Comparison of ENCODE assay signal across 32 mouse cellular contexts in genomic region chr6:88231821-88232220, GRCm38 (mm10). TPM values are rescaled to one million over a fixed set of nuclear protein-coding genes. Genes with fewer than 3 reads are reported as not detected.
DNase-seq lines count a peak whose midpoint lies in the region; ATAC-seq and TF ChIP-seq lines count a peak whose summit lies in the region.
"Had no signal": no experiment of that assay in that cellular context is flagged by ENCODE, and none has a peak within 500 bp of the region (broad histone marks: within the 10 kb centered on the region; RNA-seq: fewer than 3 reads in every experiment).

No protein-coding gene starts in this region.

- no peak for TF ChIP-seq CTCF in gastrocnemius, adult 2 months (IDR thresholded peaks at IDR 0.05)

- no peak overlapping the region for H3K4me3 ChIP-seq in gastrocnemius, adult 2 months
- H3K4me3 ChIP-seq: embryonic facial prominence, embryonic 12.5 days; embryonic facial prominence, embryonic 15.5 days; heart, embryonic 12.5 days; heart, embryonic 15.5 days; hindbrain, embryonic 10.5 days had no signal

- H3K27ac ChIP-seq in gastrocnemius, adult 2 months, result peak overlapping the region; percentile 46
- H3K27ac ChIP-seq: embryonic facial prominence, embryonic 12.5 days; embryonic facial prominence, embryonic 15.5 days; heart, embryonic 15.5 days; hindbrain, embryonic 10.5 days; hindbrain, embryonic 14.5 days; hindbrain, postnatal 0 days had no signal

- no peak for ATAC-seq in inflammation-experienced regulatory T-cells, adult 6 months
- ATAC-seq: forebrain, embryonic 14.5 days; forebrain, postnatal 0 days; hindbrain, postnatal 0 days; intestine, postnatal 0 days had no signal

- peak; percentile 80 for DNase-seq in gastrocnemius, adult 2 months
- no peak for DNase-seq in gastrocnemius, postnatal 4 days (ENCODE audit: low spot score in 2 of 2)
- peak; percentile 6 for DNase-seq in lung, postnatal 36 days
- no peak for DNase-seq in lung, adult 18-20 months
- DNase-seq in gastrocnemius, postnatal 25 days, result peak; percentile 57
- no peak for DNase-seq in layer of hippocampus, adult 9-11 months
- DNase-seq: adrenal gland, postnatal 10 days; adrenal gland, postnatal 36 days; B cell, adult 2 months; cerebellum, adult 18-20 months; cerebellum, adult 9-10 months; cerebellum, postnatal 14 days; forebrain, postnatal 0 days; heart, adult 18-20 months; heart, postnatal 10 days; heart, postnatal 36 days had no signal

- intact Hi-C loops in gastrocnemius, adult 2 months (cut with DNase I), result no loop called here

RNA-seq across cellular contexts. Expression of gene Dnajb8, which starts 9.8 kb away (rescaled TPM):
- not detected for total RNA-seq in gastrocnemius, adult 2 months (2021)
- total RNA-seq in gastrocnemius, postnatal 4 days (2021), result not detected
- total RNA-seq in gastrocnemius, postnatal 25 days (2021), result not detected
- polyA plus RNA-seq in inflammation-experienced regulatory T-cells, adult 6 months (2017; shearing (Covaris generic)), result not detected
- total RNA-seq: adrenal gland, adult 18-20 months; adrenal gland, postnatal 10 days; adrenal gland, postnatal 36 days; CH12.LX; forebrain, postnatal 0 days; heart, adult 18-20 months; heart, postnatal 10 days; heart, postnatal 36 days; hindbrain, postnatal 0 days; MEL had no signal
- polyA plus RNA-seq: embryonic facial prominence, embryonic 12.5 days; embryonic facial prominence, embryonic 15.5 days; forebrain, embryonic 11.5 days; forebrain, embryonic 14.5 days; forebrain, postnatal 0 days; frontal cortex, adult 2 months; heart, embryonic 12.5 days; heart, embryonic 15.5 days; hindbrain, embryonic 10.5 days; hindbrain, embryonic 14.5 days; hindbrain, postnatal 0 days; intestine, embryonic 14.5 days; intestine, postnatal 0 days had no signal

RNA-seq across cellular contexts. Expression of gene Gata2, which starts 38.1 kb away (rescaled TPM):
- total RNA-seq in gastrocnemius, adult 2 months (2021), result 1 to 10 TPM; 4.4 to 9.9 TPM
- 1 to 10 TPM; 6.2 to 7.9 TPM for total RNA-seq in gastrocnemius, postnatal 4 days (2021)
- total RNA-seq in gastrocnemius, postnatal 25 days (2021), result 1 to 10 TPM; 4.4 to 6.3 TPM
- polyA plus RNA-seq in inflammation-experienced regulatory T-cells, adult 6 months (2017; shearing (Covaris generic)), result not detected
- total RNA-seq: CH12.LX had no signal

Comparison
In these comparisons a context has a peak if more than half of its experiments do, and no peak if none do; other contexts are left out.
1. DNase-seq: peak in gastrocnemius, adult 2 months (single experiment), lung, postnatal 36 days (single experiment) and gastrocnemius, postnatal 25 days (single experiment); none in gastrocnemius, postnatal 4 days (0 of 2), lung, adult 18-20 months (0 of 2) and layer of hippocampus, adult 9-11 months (single experiment).